Mouse (Mus musculus): Measurements from ENCODE around the gene Tktl2. TPM values are rescaled to one million over a fixed set of nuclear protein-coding genes. Genes with fewer than 3 reads are reported as not detected.

Tktl2 gene
- not detected for total RNA-seq (2023)

DNA sequence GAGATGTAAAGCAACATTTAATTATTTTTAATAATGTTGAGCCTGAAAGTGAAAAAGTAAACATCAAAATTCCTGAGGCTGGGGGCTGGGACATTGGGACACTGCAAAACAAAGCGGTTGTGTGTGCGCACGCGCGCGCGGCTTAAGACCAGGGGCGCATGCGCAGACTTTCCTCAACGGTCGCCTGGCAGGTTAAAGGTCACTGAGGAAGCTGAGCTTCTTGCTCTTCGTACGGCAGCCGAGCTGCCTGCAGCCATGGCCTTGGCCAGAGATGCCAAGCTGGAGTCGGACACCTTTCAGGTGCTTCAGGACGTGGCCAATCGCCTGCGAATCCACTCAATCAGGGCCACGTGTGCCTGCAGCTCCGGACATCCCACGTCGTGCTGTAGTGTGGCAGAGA, at the start of gene Tktl2:
TSS of gene Tktl2 (plus strand) at position 220 of the 400 bp plus-strand sequence.

DNA sequence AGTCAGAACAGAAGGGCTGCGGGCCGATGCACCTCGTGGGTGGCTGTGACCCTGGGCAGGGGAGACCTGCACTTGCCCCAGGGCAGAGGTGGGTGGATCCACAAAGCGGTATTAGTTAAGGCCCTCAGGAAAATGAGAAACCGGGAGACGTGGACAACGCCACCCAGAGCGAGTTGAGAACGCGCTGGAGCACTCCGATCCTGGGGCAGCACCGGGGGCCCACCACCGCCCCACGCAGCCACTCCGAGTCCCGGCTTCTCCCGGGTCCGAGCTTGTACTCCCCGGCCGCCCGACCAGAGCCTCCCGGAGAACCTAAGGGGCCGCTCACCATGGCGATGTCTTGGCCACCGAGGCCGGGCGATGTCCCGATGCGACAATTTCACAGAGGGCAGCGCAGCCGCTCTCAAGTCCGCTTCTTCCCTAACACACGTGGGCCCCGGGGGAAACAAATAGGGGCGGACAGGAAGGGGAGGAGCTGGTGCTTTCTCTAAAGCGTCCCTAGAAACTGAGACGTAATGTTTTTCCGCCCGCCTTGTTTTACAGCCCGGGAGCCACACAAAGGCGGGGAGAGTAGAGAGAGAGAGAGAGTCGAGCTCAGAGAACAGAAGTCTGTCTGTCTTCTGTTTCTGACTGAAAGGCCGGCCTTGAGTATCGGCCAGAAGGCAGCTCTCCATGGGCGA, 25.3 kb upstream of the Tktl2 start, which contains the start of gene Tma16:
TSS of gene Tma16 (minus strand) at position 447 of the 680 bp plus-strand sequence.

Other genes starting within 250 kb of the Tktl2 start
- gene Tma16, start 25.2 kb upstream of the Tktl2 start, total RNA-seq (2023), result 10 to 100 TPM; 23.9 to 24.7 TPM
- gene Npy5r, start 176.4 kb downstream of the Tktl2 start, total RNA-seq (2023), result not detected
- gene Npy1r, start 185.4 kb downstream of the Tktl2 start, total RNA-seq (2023), result not detected